Mouse (Mus musculus) forebrain, postnatal 0 days (tissue): ENCODE results near the gene Fam122b. TPM values are rescaled to one million over a fixed set of nuclear protein-coding genes. Genes with fewer than 3 reads are reported as not detected.

ENCODE experiments used
- ATAC-seq: fragments of 200-750 bp; cut with Nextera tagmentation; 2 replicates; pipeline ENCODE4 v1.8.0; 2017; ENCODE audit warnings: mild to moderate bottlenecking, moderate library complexity
- DNase-seq: peaks from one replicate; pipeline ENCODE4 v3.0.0-alpha.2; 2015
- H3K27ac ChIP-seq: fragments of 300-500 bp; sonication (generic); 2 replicates; pipeline ENCODE4 v1.5.1; 2014; ENCODE audit warnings: low read depth, mild to moderate bottlenecking, antibody characterized with exemption, low read length, moderate library complexity, mixed read lengths
- H3K27me3 ChIP-seq: fragments of 300-500 bp; sonication (generic); 2 replicates; pipeline ENCODE4 v1.6.1; 2014; ENCODE audit warnings: mild to moderate bottlenecking, low read length, mixed read lengths; ENCODE audit not compliant: insufficient read depth
- H3K36me3 ChIP-seq: fragments of 300-500 bp; sonication (generic); 2 replicates; pipeline ENCODE4 v1.6.1; 2014; ENCODE audit warnings: mild to moderate bottlenecking, moderate library complexity; ENCODE audit not compliant: insufficient read depth
- H3K4me1 ChIP-seq: fragments of 300-500 bp; sonication (generic); 2 replicates; pipeline ENCODE4 v1.6.1; 2014; ENCODE audit warnings: antibody characterized with exemption; ENCODE audit not compliant: insufficient read depth
- H3K4me2 ChIP-seq: fragments of 300-500 bp; sonication (generic); 2 replicates; pipeline ENCODE4 v1.6.1; 2014; ENCODE audit warnings: low read depth, mild to moderate bottlenecking, moderate library complexity
- H3K4me3 ChIP-seq: fragments of 300-500 bp; sonication (generic); 2 replicates; pipeline ENCODE4 v1.5.1; 2014; ENCODE audit warnings: low read depth, low read length, mixed read lengths
- H3K9ac ChIP-seq: fragments of 300-500 bp; sonication (generic); 2 replicates; pipeline ENCODE4 v1.6.1; 2014; ENCODE audit warnings: mild to moderate bottlenecking
- H3K9me3 ChIP-seq: fragments of 300-500 bp; sonication (generic); 2 replicates; pipeline ENCODE4 v1.6.1; 2016; ENCODE audit warnings: low read length
- CTCF ChIP-seq: sonication (generic); IDR thresholded peaks from 2 replicates; pipeline ENCODE4 v1.5.1; 2016; ENCODE audit warnings: antibody characterized with exemption, control low read depth, low read depth
- WGBS: fragments of 180-500 bp; shearing (Covaris S2); extraction: QIAGEN DNeasy Blood & Tissue Kit; methylation state at CpG from one replicate; pipeline ENCODE4 v1.1.7; 2014; 5-methylcytosine and 5-hydroxymethylcytosine counted together
- polyA plus RNA-seq: library from polyadenylated mRNA; unstranded; fragments of >200 nt; fragmentation: Nextera tagmentation; extraction: Ambion mirVana; gene quantifications from 2 replicates; pipeline ENCODE4 v1.2.1, GENCODE M21; 2015
- total RNA-seq: library from RNA; depleted of rRNA; stranded (reverse); fragments of >200 nt; gene quantifications from 2 replicates; pipeline ENCODE4 v1.2.3, GENCODE M21; 2014; rRNA removed

Fam122b gene
- total and polyA plus RNA-seq, 2 experiments from 2014 or later: 2.1 to 2.5 TPM

- WGBS: 85% methylated on average over 5 of the region's 5 CpGs
- no peak overlapping the region for H3K4me2 ChIP-seq
- H3K9ac ChIP-seq: no peak overlapping the region
- H3K27me3 ChIP-seq: no peaks in the 10 kb centered on the region
- ATAC-seq (no peak), DNase-seq (no peak)
- no peak overlapping the region for H3K27ac ChIP-seq
- H3K4me3 ChIP-seq: no peak overlapping the region
- no peaks in the 10 kb centered on the region for H3K36me3 ChIP-seq
- TF ChIP-seq CTCF: no peak
- H3K4me1 ChIP-seq: no peaks in the 10 kb centered on the region
- no peaks in the 10 kb centered on the region for H3K9me3 ChIP-seq
Observed at GRCm38 (mm10) chrX:53201616-53202015, 68.0 kb downstream of the Fam122b start.

DNA sequence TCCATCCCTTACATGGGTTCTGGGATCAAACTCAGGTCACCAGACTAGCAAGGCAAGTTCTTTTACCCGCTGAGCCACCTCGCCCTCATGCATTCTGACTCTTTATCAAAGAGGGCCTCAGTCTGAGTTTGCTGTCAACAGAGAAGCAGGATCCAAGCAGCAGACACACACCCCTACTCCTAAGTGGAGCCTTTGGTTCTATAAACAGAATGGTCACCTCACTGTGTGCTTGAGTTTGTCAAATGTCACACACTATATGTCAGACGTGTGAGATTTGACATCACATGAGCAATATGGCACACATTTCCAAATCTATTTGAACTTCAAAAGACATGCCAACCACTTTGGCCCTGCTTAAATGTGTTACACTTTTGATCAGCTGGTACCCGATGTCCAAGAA lies 71.9 kb downstream of the Fam122b start:
- no peak overlapping the region for H3K27ac ChIP-seq
- 85% methylated on average over 4 of the region's 4 CpGs for WGBS
- no peaks in the 10 kb centered on the region for H3K27me3 ChIP-seq
- no peak overlapping the region for H3K9ac ChIP-seq
- ATAC-seq (no peak), DNase-seq (no peak)
- H3K4me2 ChIP-seq: no peak overlapping the region
- TF ChIP-seq CTCF: no peak
- H3K4me1 ChIP-seq: no peaks in the 10 kb centered on the region
- no peaks in the 10 kb centered on the region for H3K36me3 ChIP-seq
- no peak overlapping the region for H3K4me3 ChIP-seq
- no peaks in the 10 kb centered on the region for H3K9me3 ChIP-seq

DNA sequence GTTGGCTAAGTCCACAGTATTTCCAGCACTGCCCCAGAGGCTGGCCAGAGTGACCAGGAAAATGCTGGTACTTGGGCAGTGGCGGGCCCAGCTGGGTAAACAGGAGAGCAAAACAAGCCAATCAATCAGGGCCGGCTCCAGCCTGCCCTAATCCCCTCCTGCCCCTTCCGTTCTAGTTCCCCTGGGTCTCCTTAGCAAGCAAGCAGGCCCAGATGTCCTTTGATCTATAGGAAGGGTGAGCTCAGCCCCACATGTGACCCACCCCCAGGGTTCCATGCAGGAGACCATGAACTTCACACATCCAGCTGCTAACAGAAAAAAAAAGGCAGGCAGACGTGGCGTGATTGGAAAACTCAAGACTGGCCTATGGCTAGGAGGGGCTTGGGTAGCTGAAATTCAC lies 73.2 kb downstream of the Fam122b start:
- DNase-seq (no peak), ATAC-seq (no peak)
- Histone ChIP-seq H3K36me3 (no peaks in the 10 kb centered on the region), H3K27me3 (no peaks in the 10 kb centered on the region), H3K4me2 (no peak overlapping the region), H3K9me3 (no peaks in the 10 kb centered on the region), H3K4me1 (no peaks in the 10 kb centered on the region), H3K4me3 (no peak overlapping the region), H3K27ac (no peak overlapping the region), H3K9ac (no peak overlapping the region)
- WGBS: 66% methylated on average over 5 of the region's 5 CpGs
- no peak for TF ChIP-seq CTCF

Other genes with a start within 250 kb of the Fam122b start
- gene Plac1, start 29.7 kb downstream of the Fam122b start, total RNA-seq: not detected in 2 replicates
- 0.14 TPM in 1 of 2 replicates, not detected in the other for gene Plac1, start 29.7 kb downstream of the Fam122b start, polyA plus RNA-seq
- not detected in 2 replicates for gene Fam122c, start 3.6 kb upstream of the Fam122b start, total RNA-seq
- gene Fam122c, start 3.6 kb upstream of the Fam122b start, polyA plus RNA-seq: not detected in 2 replicates
- gene Mospd1, start 100.7 kb upstream of the Fam122b start, total RNA-seq: 30.9 and 34.2 TPM in 2 replicates
- 39.1 and 42.9 TPM in 2 replicates for gene Mospd1, start 100.7 kb upstream of the Fam122b start, polyA plus RNA-seq
- gene Etd, start 165.1 kb upstream of the Fam122b start, total RNA-seq: not detected in 2 replicates
- not detected in 2 replicates for gene Etd, start 165.1 kb upstream of the Fam122b start, polyA plus RNA-seq